Mouse (Mus musculus): ENCODE measurements around the gene Phkg1. TPM values are rescaled to one million over a fixed set of nuclear protein-coding genes. Genes with fewer than 3 reads are reported as not detected.

Phkg1 gene
- polyA plus RNA-seq, 1 experiment from 2014 or later = 0.08 TPM

DNA sequence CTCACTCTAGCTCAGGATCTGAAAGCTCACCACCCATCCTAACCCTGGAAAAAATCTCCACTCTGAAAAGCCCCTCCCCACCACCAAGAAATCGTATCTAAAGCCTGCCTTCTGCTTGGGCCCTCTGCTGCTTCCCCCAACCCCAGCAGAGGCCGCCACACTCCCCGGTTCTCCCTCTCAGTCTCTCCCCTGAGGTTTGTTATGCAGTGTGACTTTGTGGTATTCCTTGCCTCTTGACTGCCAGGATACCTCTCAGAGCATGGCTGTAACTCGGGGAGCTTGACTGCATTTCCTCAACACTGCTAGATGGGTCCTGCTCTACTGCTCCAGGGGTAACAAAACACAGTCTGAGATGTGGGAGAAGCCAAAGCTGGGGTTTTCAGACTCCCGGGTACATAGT lies 43.2 kb downstream of the Phkg1 start:
- H3K36me3 ChIP-seq (ENCODE audit: insufficient read depth, low read length) = no peaks in the 10 kb centered on the region
- ATAC-seq (no peak), DNase-seq (ENCODE audit: low spot score) (no peak)
- TF ChIP-seq EP300 (IDR thresholded peaks at IDR 0.05) (no peak), CTCF (IDR thresholded peaks at IDR 0.05) (no peak)
- H3K4me3 ChIP-seq (ENCODE audit: low read depth, low read length) = no peak overlapping the region
- WGBS = 56% methylated on average over 5 of the region's 5 CpGs
- H3K9me3 ChIP-seq (ENCODE audit: low read length) = no peaks in the 10 kb centered on the region
- no peak overlapping the region for H3K27ac ChIP-seq (ENCODE audit: low read length)
- no peak overlapping the region for H3K9ac ChIP-seq (replicated peaks; ENCODE audit: low read depth)
- no peaks in the 10 kb centered on the region for H3K4me1 ChIP-seq (ENCODE audit: insufficient read depth, low read depth, low read length)
- no peak overlapping the region for H3K4me2 ChIP-seq (replicated peaks; ENCODE audit: low read depth, low read length)
- no peaks in the 10 kb centered on the region for H3K27me3 ChIP-seq (replicated peaks; ENCODE audit: insufficient read depth, low read length)

DNA sequence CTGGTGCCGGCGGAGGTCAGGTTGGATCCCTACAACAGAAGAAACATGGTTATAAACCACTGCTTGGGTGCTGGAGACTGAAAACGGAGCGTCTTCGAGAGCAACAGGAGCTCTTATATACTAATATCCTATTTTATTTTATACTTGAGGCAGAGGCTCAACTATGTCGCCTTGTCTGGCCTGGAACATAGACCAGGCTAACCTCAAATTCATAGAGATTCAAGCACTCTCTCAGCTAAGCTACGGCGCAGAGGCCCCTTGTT lies 50.9 kb downstream of the Phkg1 start:
- ATAC-seq = no peak
- Histone ChIP-seq H3K27ac (ENCODE audit: low read length) (no peak overlapping the region), H3K27me3 (replicated peaks; ENCODE audit: insufficient read depth, low read length) (no peaks in the 10 kb centered on the region), H3K4me1 (ENCODE audit: insufficient read depth, low read depth, low read length) (0 out of 2 replicates have a peak, but pooled peaks cover 3% of the 10 kb centered on the region), H3K4me3 (ENCODE audit: low read depth, low read length) (peak overlapping the region; percentile 56), H3K9me3 (ENCODE audit: low read length) (no peaks in the 10 kb centered on the region), H3K9ac (replicated peaks; ENCODE audit: low read depth) (peak overlapping the region; percentile 62), H3K4me2 (replicated peaks; ENCODE audit: low read depth, low read length) (peak overlapping the region; percentile 66), H3K36me3 (ENCODE audit: insufficient read depth, low read length) (peaks cover 16% of the 10 kb centered on the region; the same call in 1 of the 2 replicates)
- peak; percentile 37 for DNase-seq (ENCODE audit: low spot score)
- 37% methylated on average over 8 of the region's 8 CpGs for WGBS
- TF ChIP-seq EP300 (IDR thresholded peaks at IDR 0.05) (no peak), CTCF (IDR thresholded peaks at IDR 0.05) (no peak)

DNA sequence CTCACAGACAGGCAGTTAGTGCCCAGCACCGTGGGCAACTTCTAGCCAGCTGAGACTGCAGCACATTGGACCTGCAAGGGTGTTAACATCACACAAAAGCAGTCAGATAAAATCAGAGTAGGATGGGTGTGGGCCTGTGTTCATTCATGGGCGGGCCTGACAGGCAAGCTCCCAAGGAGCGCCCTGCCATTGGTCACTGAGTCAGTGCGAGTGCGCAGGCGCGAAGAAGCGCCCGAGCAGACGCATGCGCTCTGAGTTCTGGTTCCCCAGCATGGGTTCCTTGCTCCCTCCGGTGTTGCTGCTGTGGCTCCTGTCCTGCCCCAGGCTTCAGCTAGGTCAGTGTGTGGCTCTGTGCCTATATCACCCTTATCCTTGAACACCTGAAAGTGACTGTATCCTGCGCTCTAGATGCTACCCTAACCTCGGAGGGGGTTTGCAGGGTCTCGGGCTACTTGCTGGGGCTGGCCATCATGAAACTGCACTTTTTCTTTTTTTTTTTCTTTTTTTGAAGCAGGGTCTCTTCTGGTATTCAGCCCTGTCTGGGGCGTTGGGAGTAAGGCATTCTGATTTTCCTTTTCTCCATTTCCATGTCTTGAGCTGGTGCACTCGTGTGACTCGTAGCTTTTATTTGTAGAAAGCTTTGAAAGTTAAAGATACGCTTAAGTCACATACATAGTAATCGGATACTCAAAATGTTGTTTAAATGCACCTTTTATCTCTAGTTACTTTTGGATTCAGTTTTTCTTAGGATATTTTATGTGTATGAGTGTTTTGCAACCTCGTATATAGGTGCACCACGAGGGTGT lies 51.4 kb downstream of the Phkg1 start, which contains the start of gene Sumf2:
TSS of gene Sumf2 (plus strand) at position 235 of the 806 bp plus-strand sequence.
- H3K9me3 ChIP-seq (ENCODE audit: low read length) = no peaks in the 10 kb centered on the region
- H3K27me3 ChIP-seq (replicated peaks; ENCODE audit: insufficient read depth, low read length) = no peaks in the 10 kb centered on the region
- H3K4me1 ChIP-seq (ENCODE audit: insufficient read depth, low read depth, low read length) = 0 out of 2 replicates have a peak, but pooled peaks cover 3% of the 10 kb centered on the region
- H3K36me3 ChIP-seq (ENCODE audit: insufficient read depth, low read length) = peaks cover 16% of the 10 kb centered on the region; the same call in 1 of the 2 replicates
- ATAC-seq (peak; percentile 100), DNase-seq (ENCODE audit: low spot score) (peak; percentile 98)
- no peak for TF ChIP-seq CTCF (IDR thresholded peaks at IDR 0.05)
- TF ChIP-seq EP300 (IDR thresholded peaks at IDR 0.05) = no peak
- peak within 1 kb of the TSS; percentile 62 for H3K9ac ChIP-seq (replicated peaks; ENCODE audit: low read depth)
- WGBS = 6% methylated on average over 22 of the region's 22 CpGs
- peak within 1 kb of the TSS; percentile 56 for H3K4me3 ChIP-seq (ENCODE audit: low read depth, low read length)
- H3K4me2 ChIP-seq (replicated peaks; ENCODE audit: low read depth, low read length) = peak within 1 kb of the TSS; percentile 66
- H3K27ac ChIP-seq (ENCODE audit: low read length) = no peak within 1 kb of the TSS

DNA sequence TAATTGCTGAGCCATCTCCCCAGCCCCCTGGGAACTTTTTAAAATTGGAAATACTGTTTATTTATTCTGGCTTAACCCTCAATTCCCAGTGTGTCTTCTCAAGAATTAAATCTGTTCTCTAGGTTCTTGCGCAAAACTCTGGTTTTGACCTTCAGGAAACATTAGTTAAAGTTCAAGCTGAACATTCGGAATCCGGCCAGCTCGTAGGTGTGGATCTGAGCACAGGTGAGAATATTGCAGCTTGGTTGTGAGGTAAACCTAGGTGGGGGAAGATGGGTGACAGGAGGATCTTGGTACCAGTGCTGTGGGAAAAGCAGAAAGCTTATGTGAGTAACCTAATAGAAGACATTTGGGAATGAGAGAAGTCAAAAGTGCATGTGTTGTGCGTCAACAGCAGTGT lies 53.5 kb downstream of the Phkg1 start:
- Histone ChIP-seq H3K4me1 (ENCODE audit: insufficient read depth, low read depth, low read length) (0 out of 2 replicates have a peak, but pooled peaks cover 3% of the 10 kb centered on the region), H3K27ac (ENCODE audit: low read length) (no peak overlapping the region), H3K27me3 (replicated peaks; ENCODE audit: insufficient read depth, low read length) (no peaks in the 10 kb centered on the region), H3K9ac (replicated peaks; ENCODE audit: low read depth) (no peak overlapping the region), H3K4me2 (replicated peaks; ENCODE audit: low read depth, low read length) (no peak overlapping the region), H3K4me3 (ENCODE audit: low read depth, low read length) (no peak overlapping the region), H3K36me3 (ENCODE audit: insufficient read depth, low read length) (peaks cover 16% of the 10 kb centered on the region; the same call in 1 of the 2 replicates), H3K9me3 (ENCODE audit: low read length) (no peaks in the 10 kb centered on the region)
- ATAC-seq (no peak), DNase-seq (ENCODE audit: low spot score) (no peak)
- 90% methylated on average over 5 of the region's 5 CpGs for WGBS
- TF ChIP-seq CTCF (IDR thresholded peaks at IDR 0.05) = no peak
- TF ChIP-seq EP300 (IDR thresholded peaks at IDR 0.05) = no peak

Other genes with a start within 250 kb of the Phkg1 start
- gene Zfp11, start 228.4 kb downstream of the Phkg1 start, polyA plus RNA-seq (2015; fragmentation: Nextera tagmentation; extraction: Ambion mirVana) = 1.7 and 1.8 TPM in 2 replicates
- gene Sept14, start 190.0 kb downstream of the Phkg1 start, polyA plus RNA-seq (2015; fragmentation: Nextera tagmentation; extraction: Ambion mirVana) = not detected in 2 replicates
- 135 and 143 TPM in 2 replicates for gene Mrps17, start 183.1 kb downstream of the Phkg1 start, polyA plus RNA-seq (2015; fragmentation: Nextera tagmentation; extraction: Ambion mirVana)
- 99.8 and 102 TPM in 2 replicates for gene Nipsnap2, start 173.5 kb downstream of the Phkg1 start, polyA plus RNA-seq (2015; fragmentation: Nextera tagmentation; extraction: Ambion mirVana)
- gene Psph, start 111.1 kb downstream of the Phkg1 start, polyA plus RNA-seq (2015; fragmentation: Nextera tagmentation; extraction: Ambion mirVana) = 20.8 and 21.4 TPM in 2 replicates
- gene Sumf2, start 51.6 kb downstream of the Phkg1 start, polyA plus RNA-seq (2015; fragmentation: Nextera tagmentation; extraction: Ambion mirVana) = 25.5 and 30.9 TPM in 2 replicates
- 623 and 686 TPM in 2 replicates for gene Chchd2, start 11.1 kb downstream of the Phkg1 start, polyA plus RNA-seq (2015; fragmentation: Nextera tagmentation; extraction: Ambion mirVana)
- gene Zbed5, start 2.8 kb downstream of the Phkg1 start, polyA plus RNA-seq (2015; fragmentation: Nextera tagmentation; extraction: Ambion mirVana) = 2.3 and 2.7 TPM in 2 replicates
- 5.5 and 6.2 TPM in 2 replicates for gene Nupr1l, start 10.0 kb upstream of the Phkg1 start, polyA plus RNA-seq (2015; fragmentation: Nextera tagmentation; extraction: Ambion mirVana)
- gene Vkorc1l1, start 43.4 kb upstream of the Phkg1 start, polyA plus RNA-seq (2015; fragmentation: Nextera tagmentation; extraction: Ambion mirVana) = 14.9 and 15.2 TPM in 2 replicates
- gene Gusb, start 104.5 kb upstream of the Phkg1 start, polyA plus RNA-seq (2015; fragmentation: Nextera tagmentation; extraction: Ambion mirVana) = 49.0 and 50.0 TPM in 2 replicates
- gene Asl, start 130.7 kb upstream of the Phkg1 start, polyA plus RNA-seq (2015; fragmentation: Nextera tagmentation; extraction: Ambion mirVana) = 27.3 and 29.7 TPM in 2 replicates
- gene Crcp, start 130.7 kb upstream of the Phkg1 start, polyA plus RNA-seq (2015; fragmentation: Nextera tagmentation; extraction: Ambion mirVana) = 31.0 and 31.5 TPM in 2 replicates
- gene Tpst1, start 174.8 kb upstream of the Phkg1 start, polyA plus RNA-seq (2015; fragmentation: Nextera tagmentation; extraction: Ambion mirVana) = 31.5 and 36.9 TPM in 2 replicates
- 5.1 and 5.5 TPM in 2 replicates for gene Kctd7, start 246.3 kb upstream of the Phkg1 start, polyA plus RNA-seq (2015; fragmentation: Nextera tagmentation; extraction: Ambion mirVana)